Mouse (Mus musculus) urinary bladder, postnatal 36 days (tissue): ENCODE data around the gene Retreg1.

Source experiments
- DNase-seq, 2 experiments: peaks; one replicate each; pipeline ENCODE4 v3.0.0; 2022; ENCODE audit warnings: low spot score in 2 of 2, mixed read lengths in 1 of 2

The Retreg1 gene

GRCm38 (mm10) chr15:25843086-25843991 is at the start of gene Retreg1:
Retreg1 (plus strand) TSS chr15:25843180.
- peak; percentile 69 to 81 for DNase-seq

DNA sequence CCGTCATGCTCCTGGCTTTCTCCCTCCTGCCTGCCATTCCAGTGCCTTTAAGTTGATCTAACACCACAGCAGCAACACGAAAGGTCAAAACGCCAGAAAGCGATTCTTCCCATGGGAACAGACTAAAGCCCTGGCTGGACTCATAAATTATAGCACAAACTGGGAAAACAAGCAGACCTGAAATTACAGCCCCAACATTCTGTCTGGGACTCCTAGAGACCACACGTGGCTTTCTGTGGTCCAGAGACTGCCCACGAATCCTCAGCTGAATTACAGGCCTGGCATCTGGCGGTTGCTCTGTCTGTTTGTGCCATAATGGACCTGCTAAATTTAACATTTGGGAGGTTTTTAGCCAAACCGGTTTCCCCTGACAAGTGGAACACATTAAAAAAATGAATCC is 48.9 kb upstream of the Retreg1 start:
- no peak for DNase-seq

DNA sequence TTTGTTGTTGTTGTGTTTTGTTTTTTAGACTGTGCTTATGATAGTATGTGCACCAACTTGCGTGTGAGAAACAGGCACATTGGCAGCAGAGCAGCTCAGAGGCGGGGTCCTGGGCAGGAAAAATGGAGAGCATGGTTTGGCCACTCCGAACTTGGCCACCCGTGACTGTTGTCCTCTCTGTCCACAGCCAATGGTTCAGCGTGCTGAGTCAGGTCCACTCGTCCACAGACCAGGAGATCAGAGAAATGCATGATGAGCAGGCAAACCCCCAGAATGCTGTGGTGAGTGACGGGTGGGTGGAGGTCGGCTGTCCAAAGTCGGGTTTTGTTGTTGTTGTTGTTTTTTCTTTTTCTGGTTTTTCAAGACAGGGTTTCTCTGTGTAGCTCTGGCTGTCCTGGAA is 47.5 kb upstream of the Retreg1 start:
- DNase-seq = no peak

DNA sequence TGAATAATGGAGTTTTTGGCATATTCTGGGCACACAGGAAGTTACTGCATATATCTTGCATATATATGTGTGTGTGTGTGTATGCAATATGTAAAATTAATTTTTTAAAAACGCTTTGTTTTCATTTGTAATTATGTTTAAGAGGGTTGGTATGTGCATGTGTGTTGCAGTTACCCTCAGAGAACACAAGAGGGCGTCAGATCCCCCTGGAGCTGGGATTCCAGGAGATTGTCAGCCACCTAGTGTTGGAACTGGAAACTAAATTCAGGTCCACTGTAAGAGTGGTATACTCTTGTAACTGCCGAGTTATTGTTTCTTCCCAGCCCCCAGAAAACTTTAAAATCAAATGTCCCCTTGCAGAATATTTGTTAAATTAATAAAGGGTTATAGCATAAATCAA is 46.6 kb upstream of the Retreg1 start:
- no peak for DNase-seq

DNA sequence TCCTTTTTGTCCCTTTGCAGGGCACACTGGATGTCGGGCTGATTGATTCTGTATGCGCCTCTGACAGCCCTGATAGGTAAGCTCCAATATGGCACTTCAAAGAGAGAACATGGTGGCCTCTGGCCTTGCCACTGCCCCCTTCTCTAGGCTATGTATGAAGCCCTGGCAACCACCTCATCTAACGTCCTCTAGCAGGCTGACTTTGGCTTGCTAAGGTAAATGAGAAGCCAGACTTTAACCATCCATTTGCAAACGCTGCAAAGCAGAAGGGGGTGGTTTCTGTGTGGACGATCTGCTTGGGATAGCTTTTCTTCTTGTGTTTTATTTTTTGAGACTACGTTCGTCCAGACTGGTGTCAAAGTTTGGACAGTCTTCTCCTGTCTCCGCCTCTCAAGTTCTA is 45.8 kb upstream of the Retreg1 start:
- no peak for DNase-seq

DNA sequence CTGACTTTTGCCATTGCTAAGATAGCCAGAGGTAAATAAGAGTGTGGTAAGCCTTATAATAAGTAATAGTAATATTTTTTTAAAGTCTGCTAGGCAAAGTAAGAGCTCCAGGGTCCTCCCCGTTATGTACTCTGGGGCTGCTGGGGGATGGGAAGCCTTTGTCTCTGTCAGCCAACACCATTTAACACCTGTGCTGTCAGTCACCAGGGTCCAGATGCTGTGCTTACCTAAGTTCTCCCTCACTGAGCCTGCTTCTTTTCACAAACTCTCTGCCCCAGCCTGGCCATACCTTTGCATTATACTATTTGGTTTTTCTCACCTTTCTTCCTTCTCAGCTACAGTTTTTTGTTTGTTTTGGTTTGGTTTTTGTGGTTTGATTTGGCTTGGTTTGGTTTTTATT is 45.1 kb upstream of the Retreg1 start:
- DNase-seq = no peak

GRCm38 (mm10) chr15:25801726-25802125 is 41.3 kb upstream of the Retreg1 start:
- no peak for DNase-seq

DNA sequence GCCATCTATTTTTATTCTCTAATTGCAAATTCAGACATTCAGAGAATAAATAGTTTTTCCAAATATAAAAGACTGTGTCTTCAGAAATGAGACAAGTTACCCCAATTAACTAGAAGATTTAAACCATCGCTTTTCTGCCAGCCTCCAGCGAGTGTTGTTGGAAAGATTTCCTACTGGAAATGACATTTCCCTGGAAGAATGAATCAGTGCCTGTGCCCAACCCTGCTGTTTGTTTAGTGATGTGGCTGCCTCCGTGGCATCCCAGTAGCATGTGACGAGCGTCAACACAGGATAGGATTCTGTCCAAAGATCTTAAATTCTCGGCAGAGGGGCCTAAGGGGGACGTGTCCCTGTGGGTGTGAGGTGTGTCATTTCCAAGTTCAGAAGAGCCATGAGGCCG is 40.8 kb upstream of the Retreg1 start:
- no peak for DNase-seq

DNA sequence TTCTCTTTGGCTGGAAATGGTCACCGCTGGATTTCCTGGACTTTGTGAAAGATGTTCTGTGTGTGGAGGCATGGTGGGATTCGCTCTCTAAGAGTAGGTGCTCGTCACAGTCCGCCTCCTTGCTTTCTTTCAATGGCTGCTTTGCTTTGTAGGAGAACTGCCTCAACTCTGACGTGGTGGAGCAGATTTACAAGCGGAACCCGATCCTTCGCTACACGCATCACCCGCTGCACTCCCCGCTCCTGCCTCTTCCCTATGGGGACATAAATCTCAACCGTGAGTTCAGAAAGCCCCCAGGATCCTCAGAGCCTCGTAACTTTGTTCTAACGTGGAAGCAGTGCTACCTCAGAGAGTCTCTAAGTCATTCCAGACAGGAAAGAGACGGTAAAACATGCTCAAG is 39.9 kb upstream of the Retreg1 start:
- DNase-seq = no peak

GRCm38 (mm10) chr15:25805336-25806110 is 37.5 kb upstream of the Retreg1 start:
- DNase-seq = peak; percentile 45 to 64

GRCm38 (mm10) chr15:25806363-25806762 is 36.6 kb upstream of the Retreg1 start:
- no peak for DNase-seq

GRCm38 (mm10) chr15:25806878-25807277 is 36.1 kb upstream of the Retreg1 start:
- no peak for DNase-seq

DNA sequence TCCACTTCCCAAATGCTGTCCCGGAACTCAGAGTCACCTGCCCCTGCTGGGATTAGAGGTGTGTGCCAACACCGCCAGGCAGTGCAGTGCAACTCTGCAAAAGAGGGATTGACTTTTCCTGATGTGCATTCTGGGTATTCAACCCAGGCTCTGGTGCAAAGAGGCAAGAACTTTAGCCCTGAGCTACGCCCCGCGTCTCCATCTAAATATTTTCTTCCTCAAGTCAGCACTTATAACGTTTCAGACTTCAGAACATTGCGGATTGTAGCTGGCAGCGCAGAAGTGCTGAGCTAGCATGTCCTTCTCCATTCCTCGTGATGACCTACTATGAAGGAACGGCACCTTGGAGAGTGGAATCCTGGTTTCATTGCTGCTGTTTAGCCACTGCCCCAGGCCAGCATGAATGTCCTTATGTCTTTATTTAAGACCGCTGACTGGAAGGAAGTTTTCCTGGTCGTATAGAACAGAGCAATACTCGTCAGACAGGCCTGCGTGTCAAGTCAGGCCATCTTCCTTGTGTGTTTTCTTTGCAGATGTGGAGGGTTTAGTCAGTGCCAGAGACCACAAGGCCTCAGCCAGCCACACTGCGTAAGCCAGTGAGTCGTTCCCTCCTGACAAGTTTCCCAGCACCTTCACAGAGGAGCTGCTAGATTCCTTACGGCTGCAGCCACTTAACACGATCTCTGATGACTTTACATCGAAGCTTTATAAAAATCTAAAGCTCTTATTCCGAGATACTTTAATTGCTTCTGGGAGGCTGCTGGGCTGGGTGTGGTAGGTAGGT is 34.1 kb upstream of the Retreg1 start:
- DNase-seq = no peak

DNA sequence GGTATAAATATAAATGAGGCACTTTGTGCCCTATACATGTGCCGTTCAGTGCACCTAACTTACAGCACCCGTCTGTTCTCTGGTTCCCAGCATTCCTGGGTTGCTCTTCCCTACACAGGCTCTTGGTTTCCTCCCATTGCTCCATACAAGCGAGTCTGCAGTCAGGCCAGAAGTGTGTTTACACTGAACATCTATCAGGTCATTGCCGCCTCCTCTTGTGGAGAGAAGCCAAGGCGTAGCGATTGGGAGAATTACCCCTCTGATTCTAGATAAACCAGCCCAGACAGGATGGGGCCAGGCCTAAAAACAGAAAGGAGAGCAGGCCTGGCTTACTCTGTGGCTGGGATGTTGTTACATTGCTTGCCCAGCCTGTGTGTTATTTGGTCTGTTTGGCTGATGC is 33.3 kb upstream of the Retreg1 start:
- DNase-seq = no peak

GRCm38 (mm10) chr15:25811834-25812250 is 31.1 kb upstream of the Retreg1 start:
- DNase-seq = no peak

DNA sequence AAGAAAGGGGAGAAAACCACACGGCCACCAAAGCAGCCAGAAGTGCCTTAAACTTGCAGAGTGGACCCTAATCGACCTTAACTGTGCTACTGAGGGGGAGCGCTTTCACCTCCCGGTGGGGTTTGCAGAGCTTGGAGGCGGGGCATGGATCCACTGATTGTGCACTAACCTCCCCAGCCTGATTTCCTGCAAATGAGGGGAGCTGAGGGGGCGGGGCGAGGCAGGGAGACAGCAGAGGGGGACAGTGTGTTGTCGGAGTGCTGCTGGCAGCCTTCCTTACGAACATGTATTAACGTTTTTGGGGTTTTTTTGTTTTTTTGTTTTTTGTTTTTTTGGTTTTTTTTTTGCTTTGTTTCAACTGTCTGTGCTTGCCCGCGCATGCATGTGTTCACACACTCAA is 30.5 kb upstream of the Retreg1 start:
- no peak for DNase-seq

DNA sequence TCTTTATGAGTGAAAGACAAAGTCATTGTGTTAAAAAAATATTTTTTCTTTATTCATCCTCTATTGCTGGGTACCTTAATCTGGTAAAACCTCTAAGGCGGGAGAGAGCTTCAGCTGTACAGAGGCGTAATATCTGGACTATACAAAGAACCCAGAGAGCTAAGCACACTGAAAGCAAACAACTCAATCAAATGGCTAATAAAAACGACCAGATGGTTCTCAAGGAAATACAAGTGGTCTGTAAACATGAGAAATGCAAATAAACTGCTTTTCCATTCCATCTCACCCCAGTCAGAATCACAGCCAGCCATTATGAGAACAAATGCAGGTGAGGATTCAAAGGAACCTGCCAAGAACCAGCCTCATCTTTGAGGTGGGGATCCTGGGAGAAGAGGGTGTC is 28.4 kb upstream of the Retreg1 start:
- DNase-seq = no peak

DNA sequence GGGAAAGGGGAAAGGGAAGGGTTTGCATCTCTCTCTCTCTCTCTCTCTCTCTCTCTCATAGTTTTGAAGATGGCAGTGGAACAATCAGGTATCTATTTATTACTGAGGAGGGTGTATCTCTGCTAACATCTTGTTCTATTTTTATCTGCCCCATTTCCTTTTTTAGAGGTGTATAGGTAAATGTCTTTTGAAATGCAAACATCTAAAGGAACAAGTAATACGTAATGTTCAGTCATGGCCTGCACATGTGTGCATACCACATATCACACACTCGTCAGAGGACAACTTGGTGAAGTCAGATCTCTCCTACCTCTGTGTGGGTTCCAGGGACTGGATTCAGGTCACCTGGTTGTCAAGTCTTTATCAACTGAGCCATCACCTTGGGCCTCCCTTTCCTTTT is 25.8 kb upstream of the Retreg1 start:
- DNase-seq = no peak

GRCm38 (mm10) chr15:25821981-25822380 is 21.0 kb upstream of the Retreg1 start:
- no peak for DNase-seq

GRCm38 (mm10) chr15:25822656-25823055 is 20.3 kb upstream of the Retreg1 start:
- DNase-seq = no peak

GRCm38 (mm10) chr15:25826531-25826961 is 16.4 kb upstream of the Retreg1 start:
- no peak for DNase-seq

DNA sequence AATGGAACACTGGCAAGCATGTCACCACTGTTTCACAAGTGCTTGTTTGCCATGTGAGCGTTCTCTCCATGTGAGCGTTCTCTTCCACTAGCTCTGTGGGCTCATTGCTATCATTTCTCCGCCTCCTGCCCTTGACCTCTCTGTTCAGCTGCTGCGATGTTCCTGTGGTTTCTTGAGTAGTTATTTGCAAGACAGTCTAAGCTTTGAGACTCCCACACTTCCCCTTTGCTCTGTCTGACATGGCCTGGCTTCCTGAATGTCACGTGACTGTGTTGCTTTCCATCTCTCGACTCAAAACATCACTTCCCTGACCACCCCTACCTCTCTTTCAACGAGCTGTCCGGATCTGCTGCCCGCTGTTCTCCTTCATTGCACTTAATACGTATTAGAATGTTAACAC is 14.5 kb upstream of the Retreg1 start:
- no peak for DNase-seq
